Mouse (Mus musculus) erythroblast, embryonic 14.5 days (primary cell): ENCODE results near the gene Mknk2.

Experiments
- GATA1 ChIP-seq: IDR thresholded peaks from 2 replicates; pipeline ENCODE4 v1.6.1; 2012; ENCODE audit warnings: low read length, inconsistent platforms, mixed read lengths
- TAL1 ChIP-seq: IDR thresholded peaks from 3 replicates; pipeline ENCODE4 v1.6.1; 2012; ENCODE audit warnings: low read length, inconsistent platforms, mixed read lengths

DNA sequence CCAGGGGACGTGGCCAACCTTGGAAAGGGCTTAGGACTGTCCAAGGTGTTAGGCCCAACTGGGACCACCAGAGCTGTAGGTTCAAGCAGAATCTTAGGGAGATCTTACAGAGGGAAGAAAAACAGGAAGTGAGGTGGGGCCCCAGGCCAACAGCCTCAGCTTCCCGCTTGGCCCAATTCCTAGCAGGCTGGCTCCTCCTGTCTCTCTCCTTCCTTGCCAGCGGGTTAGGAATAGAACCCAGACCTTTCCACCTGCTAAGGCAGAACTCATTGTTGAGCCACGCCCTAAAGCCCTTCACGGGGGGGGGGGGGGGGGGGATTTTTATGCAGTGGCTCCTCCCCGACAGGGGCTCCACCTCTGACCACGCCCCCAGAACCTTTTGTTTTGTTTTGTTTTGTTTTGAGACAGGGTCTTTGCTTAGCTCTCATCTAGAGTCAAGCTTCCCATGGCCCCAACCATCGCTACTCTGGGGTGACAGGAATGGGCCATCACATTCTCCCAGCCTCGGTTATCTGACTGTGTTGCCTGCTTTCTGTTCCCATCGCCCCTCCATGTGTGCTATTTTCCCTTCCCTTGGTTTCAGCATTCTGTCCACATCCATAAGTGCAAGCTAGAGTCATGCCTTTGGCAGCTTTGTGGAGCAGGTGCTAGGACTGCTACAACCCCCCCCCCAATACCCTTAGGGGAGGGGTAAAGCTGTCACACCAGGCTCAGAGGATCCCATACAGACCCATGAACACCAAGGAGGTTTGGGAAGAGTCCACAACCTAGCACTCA lies 877 bp upstream of the Mknk2 start:
- TF ChIP-seq TAL1, result no peak
- no peak for TF ChIP-seq GATA1
